Mouse (Mus musculus) A20 (cell line): Measurements from ENCODE around the gene Wbp1.

Experiments
- DNase-seq: peaks from one replicate; pipeline ENCODE4 v3.0.0-alpha.2; 2011; ENCODE audit warnings: low read depth, low spot score

The Wbp1 gene

DNA sequence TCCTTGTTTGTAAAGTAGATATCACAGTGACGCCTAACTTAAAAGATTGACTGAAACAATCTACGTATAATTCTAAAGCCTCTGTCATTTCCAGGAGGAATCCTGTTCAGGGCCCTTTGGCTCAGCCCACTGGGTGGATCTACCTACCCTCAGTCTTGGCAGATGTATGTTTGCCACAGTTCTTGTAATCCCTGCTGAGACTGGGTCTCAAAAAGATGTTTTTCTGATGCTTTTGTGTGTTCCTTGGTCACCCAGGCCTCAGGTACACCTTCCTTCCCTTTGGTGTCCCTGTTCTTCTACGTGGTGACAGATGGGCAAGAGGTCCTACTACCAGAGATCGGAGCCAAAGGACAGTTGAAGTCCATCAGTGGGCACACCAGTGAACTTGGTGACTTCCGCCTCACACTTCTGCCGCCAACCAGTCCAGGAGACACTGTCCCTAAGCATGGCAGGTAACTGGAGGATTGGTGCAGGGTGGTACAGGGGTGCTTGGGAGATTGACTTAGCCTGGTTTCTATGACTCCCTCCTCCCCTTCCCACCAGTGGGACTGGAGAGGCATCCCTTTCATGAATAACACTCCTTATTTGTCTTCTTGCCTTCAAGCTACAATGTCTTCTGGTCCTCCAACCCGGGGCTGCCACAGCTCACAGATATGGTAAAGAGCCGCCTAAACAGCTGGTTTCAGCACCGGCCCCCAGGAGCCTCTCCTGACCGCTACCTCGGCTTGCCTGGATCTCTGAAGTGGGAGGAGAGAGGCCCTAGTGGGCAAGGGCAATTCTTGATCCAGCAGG lies 4.8 kb downstream of the Wbp1 start:
- DNase-seq: no peak

- DNase-seq: no peak
Measured at GRCm38 (mm10) chr6:83115682-83116372, 5.5 kb downstream of the Wbp1 start.

DNA sequence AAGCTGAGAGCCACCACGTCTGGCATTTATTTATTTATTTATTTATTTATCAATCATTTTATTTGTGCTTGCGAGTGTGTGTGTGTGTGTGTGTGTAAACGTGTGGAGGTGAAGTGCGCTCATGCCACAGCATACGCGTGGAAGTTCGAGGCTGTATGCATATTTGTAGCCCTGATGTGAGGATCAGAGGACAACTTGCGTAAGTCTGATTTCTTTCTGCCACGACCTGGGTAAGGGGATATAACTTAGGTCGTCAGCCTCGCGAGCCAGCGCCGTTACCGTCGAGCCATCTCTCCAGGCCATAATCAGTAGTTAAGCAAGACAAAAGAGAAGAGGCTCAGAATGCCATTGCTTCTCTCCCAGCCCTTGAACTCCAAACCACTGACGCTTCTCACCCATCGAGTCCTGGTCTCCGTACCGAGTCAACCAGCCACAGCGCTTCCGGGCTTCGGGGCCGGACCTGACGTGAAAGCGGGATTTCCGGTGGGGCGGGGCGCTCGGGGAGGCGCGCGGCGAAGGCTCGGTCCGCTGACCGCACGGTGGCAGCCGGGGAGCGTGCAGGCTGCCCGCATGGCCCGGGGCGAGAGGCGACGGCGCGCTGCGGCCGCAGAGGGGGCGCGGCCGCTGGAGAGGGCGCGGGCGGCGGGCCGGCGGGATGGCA lies 6.2 kb downstream of the Wbp1 start, which contains the start of gene Mogs:
Gene Mogs, plus strand, starts transcription at position 486 of the 661 bp plus-strand sequence.
- DNase-seq: peak; percentile 87

DNA sequence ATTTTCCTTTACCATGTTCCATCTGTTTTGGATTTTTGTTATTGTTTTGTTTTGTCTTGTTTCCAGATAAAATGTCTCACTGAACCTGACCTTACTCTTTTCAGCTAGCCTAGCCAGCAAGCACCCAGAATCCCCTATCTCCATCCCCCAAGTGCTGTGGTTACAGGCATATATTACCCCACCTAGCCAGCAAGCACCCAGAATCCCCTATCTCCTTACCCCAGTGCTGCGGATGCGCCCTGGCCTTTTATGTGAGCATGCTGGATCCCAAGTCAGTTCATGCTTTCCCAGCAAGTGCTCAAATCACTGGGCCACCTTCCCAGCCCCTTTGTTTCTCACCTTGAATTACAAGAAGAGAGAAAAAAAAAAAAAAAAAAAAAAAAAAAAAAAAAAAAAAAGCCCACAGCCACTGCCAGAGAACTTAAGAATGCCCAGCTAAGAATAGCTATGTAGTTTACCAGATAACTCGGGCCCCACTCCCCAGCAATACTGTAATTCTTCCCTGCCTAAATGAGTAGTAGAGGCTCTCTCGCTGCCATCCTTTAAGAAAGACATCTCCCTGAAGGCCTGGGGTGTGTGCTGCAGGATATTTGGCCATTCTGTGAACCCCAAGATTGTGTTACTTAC lies 9.7 kb downstream of the Wbp1 start:
- DNase-seq: no peak

GRCm38 (mm10) chr6:83108762-83109668 lies 12.3 kb downstream of the Wbp1 start, which contains the start of gene Mrpl53:
TSS of gene Mrpl53 (plus strand) at chr6:83109040.
- peak; percentile 74 for DNase-seq

DNA sequence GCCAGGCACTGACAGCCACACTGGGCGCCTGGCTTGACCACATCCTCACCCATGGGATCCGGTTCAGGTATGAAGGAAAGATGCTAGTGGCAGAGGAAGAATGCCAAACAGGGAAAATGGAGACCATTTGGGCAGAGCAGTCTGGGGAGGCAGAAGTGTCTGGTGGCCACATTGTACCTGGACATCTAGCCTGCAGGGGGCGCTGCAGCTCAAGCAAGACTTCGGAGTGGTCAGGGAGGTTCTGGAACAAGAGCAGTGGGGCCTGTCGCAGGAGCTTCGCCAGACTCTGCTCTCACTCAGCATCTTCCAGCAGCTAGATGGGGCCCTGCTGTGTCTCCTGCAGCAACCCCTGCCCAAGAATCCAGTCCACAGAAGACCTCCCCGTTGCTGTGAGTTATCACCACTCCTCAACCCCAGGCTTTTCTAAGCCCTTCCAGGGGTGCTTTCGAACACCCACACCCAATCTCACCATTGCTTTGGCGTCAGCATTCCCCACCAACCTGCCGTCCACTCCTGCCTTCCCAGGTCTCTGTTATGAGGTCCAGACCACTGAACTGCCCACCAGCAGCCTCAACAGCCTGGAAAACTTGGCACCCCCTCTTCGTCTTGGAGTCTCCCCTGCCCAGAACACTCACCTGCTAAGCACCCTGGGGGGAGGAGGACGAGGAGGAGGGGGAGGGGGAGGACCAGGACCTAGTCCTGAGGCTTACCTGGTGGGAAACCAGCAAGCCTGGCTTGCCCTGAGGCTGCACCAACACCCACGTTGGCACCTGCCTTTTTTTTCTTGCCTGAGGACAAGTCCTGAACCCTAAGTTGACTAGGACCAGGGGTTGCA lies 13.6 kb downstream of the Wbp1 start:
- DNase-seq: peak; percentile 72

DNA sequence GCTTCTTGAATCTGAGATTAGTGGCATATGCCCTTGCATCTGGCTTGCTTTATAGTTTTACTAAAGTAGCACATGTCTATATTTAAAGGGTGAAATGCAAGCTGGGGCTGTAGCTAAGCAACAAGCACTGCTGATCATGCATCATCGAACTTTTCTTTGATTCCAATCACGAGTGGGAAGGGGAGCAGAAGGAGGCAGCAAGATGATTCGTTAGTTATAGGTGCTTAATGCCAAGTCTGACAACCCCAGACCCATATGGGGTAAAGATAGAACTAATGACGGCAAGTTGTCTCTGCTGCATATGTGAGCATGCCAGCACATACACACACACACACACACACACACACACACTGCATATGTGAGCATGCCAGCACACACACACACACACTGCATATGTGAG lies 17.2 kb downstream of the Wbp1 start:
- no peak for DNase-seq

GRCm38 (mm10) chr6:83103130-83103650 lies 18.2 kb downstream of the Wbp1 start:
- no peak for DNase-seq

- peak; percentile 72 for DNase-seq
Measured at GRCm38 (mm10) chr6:83101688-83102556, 19.4 kb downstream of the Wbp1 start.

DNA sequence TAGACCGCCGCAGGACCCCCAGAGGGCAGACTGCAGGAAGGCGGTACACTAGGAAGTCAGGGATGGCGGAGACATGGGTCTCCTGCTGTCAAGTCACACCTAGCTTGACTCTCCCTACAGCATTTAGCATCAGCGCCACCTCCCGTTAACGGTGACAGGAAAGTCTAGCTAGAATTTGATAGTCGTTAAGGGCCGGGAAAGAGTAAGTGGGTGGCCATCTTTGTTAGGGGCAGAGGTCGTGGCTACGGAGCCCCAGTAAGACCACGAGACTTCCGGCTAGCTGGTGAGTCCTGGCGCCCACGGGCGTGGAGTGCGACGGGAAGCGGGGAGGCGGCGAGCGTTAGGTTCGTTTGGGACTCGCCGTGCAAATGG lies 20.1 kb downstream of the Wbp1 start, which contains the start of the genes Ccdc142 and Gm42688:
Gene Ccdc142, plus strand, starts transcription at position 286 of the 372 bp plus-strand sequence.
Gene Gm42688, plus strand, starts transcription at position 302 of the 372 bp plus-strand sequence.
- DNase-seq: peak; percentile 79

DNA sequence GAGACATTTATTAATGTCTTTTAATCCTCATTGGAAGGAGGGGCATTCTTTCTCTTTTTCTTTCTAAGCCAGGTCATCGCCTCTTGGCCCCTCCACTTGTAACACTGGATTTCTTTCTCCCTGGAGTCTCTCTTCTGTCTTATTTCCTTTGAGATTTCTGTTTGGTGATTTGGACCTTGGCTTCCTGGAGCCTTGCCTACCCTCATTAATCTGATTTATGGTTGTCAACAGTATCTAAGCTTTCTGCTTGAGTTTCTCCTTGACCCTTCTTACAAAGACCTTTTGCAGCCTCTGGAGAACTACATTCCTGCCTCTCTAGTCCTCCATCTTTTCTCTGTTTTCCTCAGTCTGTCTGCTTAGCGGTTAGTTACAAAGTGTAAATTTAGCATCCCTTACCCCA lies 22.9 kb downstream of the Wbp1 start:
- DNase-seq: no peak

- DNase-seq: no peak
Measured at GRCm38 (mm10) chr6:83095968-83096367, 25.4 kb downstream of the Wbp1 start.

GRCm38 (mm10) chr6:83092416-83093127 lies 28.8 kb downstream of the Wbp1 start:
- no peak for DNase-seq

GRCm38 (mm10) chr6:83087926-83088260 lies 33.5 kb downstream of the Wbp1 start:
- DNase-seq: no peak

- DNase-seq: no peak
Measured at GRCm38 (mm10) chr6:83087205-83087925, 34.0 kb downstream of the Wbp1 start.

DNA sequence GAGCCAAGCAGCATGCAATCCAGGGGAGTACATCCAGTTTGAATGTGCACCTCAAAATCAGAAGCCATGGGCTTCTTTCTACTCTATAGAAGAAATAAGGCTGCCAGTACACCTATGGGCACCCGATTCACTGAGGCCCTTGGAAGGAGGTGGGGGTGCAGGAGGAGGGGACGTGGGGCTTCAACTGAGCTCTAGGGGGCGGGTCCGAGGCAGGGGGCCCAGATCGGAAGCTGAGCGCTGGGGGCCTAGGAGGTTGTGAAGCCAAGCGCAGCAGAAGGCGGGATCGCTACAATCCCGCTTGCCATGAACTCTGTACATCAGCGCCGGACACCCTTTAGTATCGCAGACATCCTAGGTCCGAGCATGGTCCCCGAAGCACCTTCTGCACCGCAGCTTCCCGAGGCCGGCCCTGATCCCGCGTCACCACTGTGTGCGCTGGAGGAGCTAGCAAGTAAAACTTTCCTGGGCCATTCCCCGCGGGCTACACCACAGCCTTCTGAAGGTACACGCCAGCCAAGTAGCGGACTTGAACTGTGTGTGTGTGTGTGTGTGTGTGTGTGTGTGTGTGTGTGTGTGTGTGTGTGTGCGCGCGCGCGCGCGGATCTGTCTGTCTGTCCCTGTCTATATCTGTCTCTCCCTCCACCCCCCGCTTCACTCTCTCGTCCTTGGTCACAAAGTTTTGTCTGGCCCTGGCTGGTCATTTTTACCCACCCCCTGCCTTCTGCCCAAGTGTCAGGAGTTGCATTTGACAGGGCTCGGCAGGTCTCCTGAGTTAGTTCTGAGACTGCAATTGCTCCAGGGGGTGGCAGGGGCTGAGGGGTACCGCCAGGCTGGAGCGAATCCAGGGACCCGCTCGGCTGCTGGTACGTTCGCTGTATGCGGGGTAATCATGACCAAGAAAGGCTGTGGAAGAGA lies 35.0 kb downstream of the Wbp1 start, which contains the start of gene Lbx2:
Gene Lbx2, plus strand, starts transcription at position 247 of the 915 bp plus-strand sequence.
- DNase-seq: no peak
